Mouse (Mus musculus) limb, embryonic 12.5 days (tissue): ENCODE measurements at regions not wholly inside any gene's neighbourhood (a gene's known extent, or its start where the extent isn't known, plus 50 kb on each side); places are given as distances from the start of the nearest gene placed in this dataset.

Source experiments
- ATAC-seq: fragments of 200-750 bp; cut with Nextera tagmentation; 2 replicates; pipeline ENCODE4 v1.8.0; 2017; ENCODE audit warnings: low read depth, moderate TSS enrichment; ENCODE audit not compliant: insufficient number of reproducible peaks, insufficient read depth, low FRiP score, low TSS enrichment
- H3K27ac ChIP-seq: fragments of 300-500 bp; sonication (generic); 2 replicates; pipeline ENCODE4 v1.5.1; 2016; ENCODE audit warnings: mild to moderate bottlenecking, moderate library complexity
- H3K27me3 ChIP-seq: fragments of 300-500 bp; sonication (generic); 2 replicates; pipeline ENCODE4 v1.6.1; 2016; ENCODE audit warnings: mild to moderate bottlenecking, moderate library complexity
- H3K36me3 ChIP-seq: fragments of 300-500 bp; sonication (generic); 2 replicates; pipeline ENCODE4 v1.6.1; 2016; ENCODE audit warnings: mild to moderate bottlenecking, moderate library complexity
- H3K4me1 ChIP-seq: fragments of 300-500 bp; sonication (generic); replicated peaks from 2 replicates; pipeline ENCODE4 v1.6.1; 2016
- H3K4me2 ChIP-seq: fragments of 300-500 bp; sonication (generic); 2 replicates; pipeline ENCODE4 v1.6.1; 2016; ENCODE audit warnings: mild to moderate bottlenecking, moderate library complexity
- H3K4me3 ChIP-seq: fragments of 300-500 bp; sonication (generic); replicated peaks from 2 replicates; pipeline ENCODE4 v1.5.1; 2016; ENCODE audit warnings: mild to moderate bottlenecking
- H3K9ac ChIP-seq: fragments of 300-500 bp; sonication (generic); replicated peaks from 2 replicates; pipeline ENCODE4 v1.6.1; 2016; ENCODE audit warnings: mild to moderate bottlenecking, moderate library complexity
- H3K9me3 ChIP-seq: fragments of 300-500 bp; sonication (generic); 2 replicates; pipeline ENCODE4 v1.6.1; 2016; ENCODE audit warnings: mild to moderate bottlenecking, moderate library complexity
- WGBS: fragments of 180-500 bp; shearing (Covaris S2); methylation state at CpG from one replicate; pipeline ENCODE4 v1.1.7; 2016; 5-methylcytosine and 5-hydroxymethylcytosine counted together

DNA sequence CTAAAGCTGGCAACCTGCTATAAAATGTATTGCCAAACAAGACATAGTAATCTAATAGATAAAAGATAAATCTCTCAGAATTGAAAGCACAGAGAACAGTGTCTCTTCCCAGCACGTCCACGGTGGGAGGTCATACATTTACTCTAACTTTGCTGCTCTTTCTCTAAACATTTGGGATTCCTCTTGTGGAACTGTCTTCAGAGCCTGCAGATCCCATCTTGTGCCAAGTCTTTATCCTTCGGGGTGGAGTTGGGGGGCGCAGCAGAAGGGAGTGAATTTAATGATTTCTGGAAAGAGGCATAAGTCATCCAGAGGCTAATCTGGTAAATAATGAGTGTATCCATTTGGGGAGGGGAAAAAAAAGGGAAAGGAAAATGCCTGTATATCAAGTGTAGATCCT, 65.2 kb upstream of the Lifr start:
- WGBS, result 87% methylated on average over 4 of the region's 4 CpGs
- Histone ChIP-seq H3K9ac (no peak overlapping the region), H3K4me2 (no peak overlapping the region), H3K4me3 (no peak overlapping the region), H3K9me3 (no peaks in the 10 kb centered on the region), H3K4me1 (peaks cover 8% of the 10 kb centered on the region), H3K36me3 (no peaks in the 10 kb centered on the region), H3K27me3 (no peaks in the 10 kb centered on the region), H3K27ac (no peak overlapping the region)
- no peak for ATAC-seq

DNA sequence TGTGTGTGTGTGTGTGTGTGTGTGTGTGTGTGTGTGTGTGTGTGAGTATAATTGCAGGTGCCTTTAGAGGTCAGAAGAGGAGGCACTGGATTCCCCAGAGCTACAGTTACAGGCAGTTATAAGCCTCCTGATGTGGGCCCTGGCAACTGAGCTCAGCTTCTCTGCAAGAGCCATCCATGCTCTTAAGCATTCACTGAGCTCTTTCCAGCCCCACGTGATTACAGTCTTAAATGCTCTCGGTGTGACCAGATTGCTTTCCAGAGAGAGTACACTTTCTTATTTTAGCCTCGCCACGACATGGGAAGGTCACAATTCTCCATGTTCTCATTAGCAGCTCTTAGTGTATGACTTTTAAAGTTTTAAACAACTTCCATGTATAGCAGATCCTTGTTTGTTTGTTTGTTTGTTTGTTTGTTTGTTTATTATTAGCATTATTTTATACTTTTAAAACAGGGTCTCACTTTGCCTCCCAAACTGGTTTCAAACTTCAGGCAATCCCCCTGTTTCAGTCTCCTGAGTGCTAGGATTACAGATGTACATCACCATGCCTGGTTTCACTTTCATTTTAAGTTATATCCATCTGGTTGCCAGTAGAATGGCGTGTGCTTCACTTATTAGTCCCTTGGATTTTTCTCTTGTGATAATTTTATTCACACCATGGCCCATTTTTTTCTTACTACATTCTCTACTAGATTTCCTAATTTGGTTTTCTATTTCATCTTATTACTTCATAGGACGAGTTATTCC, 58.9 kb upstream of the Lifr start:
- Histone ChIP-seq H3K27ac (no peak overlapping the region), H3K4me3 (no peak overlapping the region), H3K4me1 (peaks cover 8% of the 10 kb centered on the region), H3K27me3 (no peaks in the 10 kb centered on the region), H3K9ac (no peak overlapping the region), H3K36me3 (no peaks in the 10 kb centered on the region), H3K4me2 (no peak overlapping the region), H3K9me3 (no peaks in the 10 kb centered on the region)
- no peak for ATAC-seq
- WGBS, result 48% methylated on average over 6 of the region's 6 CpGs

DNA sequence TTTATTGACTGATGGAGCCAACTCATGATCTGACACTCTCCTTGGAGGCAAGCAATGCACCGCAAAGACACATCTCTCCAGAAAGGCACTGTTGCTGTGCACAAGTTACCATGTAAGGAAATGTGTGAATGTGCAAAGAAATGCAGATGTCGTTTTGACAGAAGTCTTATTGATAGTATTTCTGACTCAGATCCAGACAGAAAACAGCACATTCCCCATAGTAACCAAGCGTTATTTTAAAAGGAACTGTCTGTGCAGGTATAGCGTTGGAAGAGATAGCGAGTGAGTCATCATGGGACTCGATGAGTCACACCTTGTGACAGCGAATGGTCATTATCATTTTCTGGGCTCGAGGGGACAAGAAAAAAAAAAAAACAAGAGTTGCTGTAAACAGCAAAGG, 52.9 kb upstream of the Lifr start:
- H3K9me3 ChIP-seq, result no peaks in the 10 kb centered on the region
- H3K4me2 ChIP-seq, result no peak overlapping the region
- peaks cover 6% of the 10 kb centered on the region for H3K4me1 ChIP-seq
- no peak overlapping the region for H3K27ac ChIP-seq
- 85% methylated on average over 8 of the region's 8 CpGs for WGBS
- H3K27me3 ChIP-seq, result no peaks in the 10 kb centered on the region
- H3K4me3 ChIP-seq, result no peak overlapping the region
- no peak for ATAC-seq
- no peak overlapping the region for H3K9ac ChIP-seq
- no peaks in the 10 kb centered on the region for H3K36me3 ChIP-seq

DNA sequence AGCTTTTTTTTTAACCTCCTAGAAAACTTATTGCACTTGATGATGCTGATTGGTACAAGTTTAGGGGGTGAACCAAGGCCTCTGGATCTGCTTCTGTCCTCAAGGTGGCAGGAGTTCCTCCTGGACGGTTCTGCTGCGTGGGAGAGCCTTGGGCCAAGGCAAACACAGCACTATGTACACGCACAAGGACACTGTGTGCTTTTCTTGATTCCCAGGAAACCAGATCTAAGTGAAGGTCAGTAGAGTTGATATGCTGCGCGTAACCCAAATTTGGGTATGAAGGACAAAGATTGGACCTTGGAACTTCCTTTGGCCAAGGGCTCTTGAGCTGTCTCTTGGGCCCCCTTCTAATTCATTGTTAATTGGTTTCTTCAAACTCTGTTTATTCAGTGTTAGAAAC, 51.3 kb upstream of the Lifr start:
- H3K4me2 ChIP-seq, result no peak overlapping the region
- H3K4me1 ChIP-seq, result peaks cover 10% of the 10 kb centered on the region
- ATAC-seq, result no peak
- H3K9me3 ChIP-seq, result no peaks in the 10 kb centered on the region
- no peak overlapping the region for H3K9ac ChIP-seq
- H3K36me3 ChIP-seq, result no peaks in the 10 kb centered on the region
- 93% methylated on average over 5 of the region's 5 CpGs for WGBS
- H3K27ac ChIP-seq, result no peak overlapping the region
- no peaks in the 10 kb centered on the region for H3K27me3 ChIP-seq
- no peak overlapping the region for H3K4me3 ChIP-seq

DNA sequence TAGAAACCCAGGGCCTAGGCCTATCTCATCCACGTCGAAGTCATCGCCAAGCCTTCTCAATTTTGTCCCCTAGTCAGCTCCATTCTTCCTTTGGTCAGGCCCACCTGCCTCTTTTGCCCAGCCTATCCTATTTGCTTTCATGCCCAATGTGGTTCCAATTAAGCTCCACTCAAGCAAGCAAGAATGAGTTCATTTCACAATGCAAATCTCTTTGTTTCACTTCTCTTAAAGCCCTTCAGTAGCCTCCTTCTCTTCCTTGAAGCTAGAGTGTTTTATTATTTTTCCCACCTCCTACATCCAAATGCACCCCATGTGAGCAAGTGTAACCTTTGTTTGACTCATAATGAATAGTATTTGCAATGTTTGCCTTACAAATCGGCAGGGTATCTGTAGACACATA, 50.6 kb upstream of the Lifr start:
- Histone ChIP-seq H3K9me3 (no peaks in the 10 kb centered on the region), H3K4me2 (no peak overlapping the region), H3K4me3 (no peak overlapping the region), H3K9ac (no peak overlapping the region), H3K4me1 (peaks cover 10% of the 10 kb centered on the region), H3K36me3 (no peaks in the 10 kb centered on the region), H3K27me3 (no peaks in the 10 kb centered on the region), H3K27ac (no peak overlapping the region)
- 87% methylated on average over 4 of the region's 4 CpGs for WGBS
- ATAC-seq, result no peak
